Mouse (Mus musculus): ENCODE results near the gene Sh3bgrl2. TPM values are rescaled to one million over a fixed set of nuclear protein-coding genes. Genes with fewer than 3 reads are reported as not detected.
A peak's percentile ranks its signal among the peaks of the same experiment; 100 is the strongest.

The Sh3bgrl2 gene
- polyA plus RNA-seq, 1 experiment from 2014 or later: 33.2 TPM

- Histone ChIP-seq H3K9me3 (replicated peaks; ENCODE audit: control insufficient read depth, low read length) (no peaks in the 10 kb centered on the region), H3K27me3 (ENCODE audit: control insufficient read depth, insufficient read depth, low read length) (no peaks in the 10 kb centered on the region), H3K4me1 (ENCODE audit: control insufficient read depth, insufficient read depth, low read length) (peaks cover 7% of the 10 kb centered on the region; the same call in 1 of the 2 replicates), H3K4me2 (ENCODE audit: low read depth, low read length) (peak overlapping the region; percentile 80), H3K27ac (ENCODE audit: low read length) (no peak overlapping the region), H3K36me3 (ENCODE audit: control insufficient read depth, insufficient read depth, low read length) (no peaks in the 10 kb centered on the region), H3K4me3 (replicated peaks; ENCODE audit: low read length) (peak overlapping the region; percentile 45), H3K9ac (ENCODE audit: low read length) (peak overlapping the region; percentile 11)
- ATAC-seq (ENCODE audit: insufficient read depth, low FRiP score): no peak
- 16% methylated on average over 25 of the region's 33 CpGs for WGBS
Observed at GRCm38 (mm10) chr9:83663981-83664897, 116.1 kb downstream of the Sh3bgrl2 start.

GRCm38 (mm10) chr9:83664951-83665350 lies 116.8 kb downstream of the Sh3bgrl2 start:
- Histone ChIP-seq H3K27me3 (ENCODE audit: control insufficient read depth, insufficient read depth, low read length) (no peaks in the 10 kb centered on the region), H3K9ac (ENCODE audit: low read length) (no peak overlapping the region), H3K27ac (ENCODE audit: low read length) (no peak overlapping the region), H3K4me3 (replicated peaks; ENCODE audit: low read length) (peak overlapping the region; percentile 45), H3K9me3 (replicated peaks; ENCODE audit: control insufficient read depth, low read length) (no peaks in the 10 kb centered on the region), H3K36me3 (ENCODE audit: control insufficient read depth, insufficient read depth, low read length) (no peaks in the 10 kb centered on the region), H3K4me1 (ENCODE audit: control insufficient read depth, insufficient read depth, low read length) (peaks cover 7% of the 10 kb centered on the region; the same call in 1 of the 2 replicates), H3K4me2 (ENCODE audit: low read depth, low read length) (peak overlapping the region; percentile 80)
- WGBS: 18% methylated on average over 8 of the region's 8 CpGs
- peak; percentile 47; the same call in 1 of the 2 replicates for ATAC-seq (ENCODE audit: insufficient read depth, low FRiP score)

- no peak for ATAC-seq (ENCODE audit: insufficient read depth, low FRiP score)
- no peak overlapping the region for H3K4me2 ChIP-seq (ENCODE audit: low read depth, low read length)
- H3K4me3 ChIP-seq (replicated peaks; ENCODE audit: low read length): no peak overlapping the region
- H3K36me3 ChIP-seq (ENCODE audit: control insufficient read depth, insufficient read depth, low read length): no peaks in the 10 kb centered on the region
- no peak overlapping the region for H3K27ac ChIP-seq (ENCODE audit: low read length)
- H3K9me3 ChIP-seq (replicated peaks; ENCODE audit: control insufficient read depth, low read length): no peaks in the 10 kb centered on the region
- H3K4me1 ChIP-seq (ENCODE audit: control insufficient read depth, insufficient read depth, low read length): peaks cover 7% of the 10 kb centered on the region; the same call in 1 of the 2 replicates
- no peak overlapping the region for H3K9ac ChIP-seq (ENCODE audit: low read length)
- 61% methylated on average over 4 of the region's 4 CpGs for WGBS
- H3K27me3 ChIP-seq (ENCODE audit: control insufficient read depth, insufficient read depth, low read length): no peaks in the 10 kb centered on the region
Observed at GRCm38 (mm10) chr9:83667031-83667430, 118.9 kb downstream of the Sh3bgrl2 start.

GRCm38 (mm10) chr9:83679626-83680025 lies 131.5 kb downstream of the Sh3bgrl2 start:
- no peaks in the 10 kb centered on the region for H3K36me3 ChIP-seq (ENCODE audit: control insufficient read depth, insufficient read depth, low read length)
- ATAC-seq (ENCODE audit: insufficient read depth, low FRiP score): no peak
- no peaks in the 10 kb centered on the region for H3K4me1 ChIP-seq (ENCODE audit: control insufficient read depth, insufficient read depth, low read length)
- H3K27me3 ChIP-seq (ENCODE audit: control insufficient read depth, insufficient read depth, low read length): no peaks in the 10 kb centered on the region
- H3K4me3 ChIP-seq (replicated peaks; ENCODE audit: low read length): no peak overlapping the region
- no peaks in the 10 kb centered on the region for H3K9me3 ChIP-seq (replicated peaks; ENCODE audit: control insufficient read depth, low read length)
- WGBS: 77% methylated on average over 3 of the region's 3 CpGs
- no peak overlapping the region for H3K27ac ChIP-seq (ENCODE audit: low read length)
- H3K4me2 ChIP-seq (ENCODE audit: low read depth, low read length): no peak overlapping the region
- H3K9ac ChIP-seq (ENCODE audit: low read length): no peak overlapping the region

GRCm38 (mm10) chr9:83681661-83682655 lies 133.8 kb downstream of the Sh3bgrl2 start:
- Histone ChIP-seq H3K9ac (ENCODE audit: low read length) (no peak overlapping the region), H3K36me3 (ENCODE audit: control insufficient read depth, insufficient read depth, low read length) (no peaks in the 10 kb centered on the region), H3K4me1 (ENCODE audit: control insufficient read depth, insufficient read depth, low read length) (peaks cover 8% of the 10 kb centered on the region; the same call in 1 of the 2 replicates), H3K4me3 (replicated peaks; ENCODE audit: low read length) (no peak overlapping the region), H3K4me2 (ENCODE audit: low read depth, low read length) (no peak overlapping the region), H3K27ac (ENCODE audit: low read length) (no peak overlapping the region), H3K27me3 (ENCODE audit: control insufficient read depth, insufficient read depth, low read length) (no peaks in the 10 kb centered on the region), H3K9me3 (replicated peaks; ENCODE audit: control insufficient read depth, low read length) (no peaks in the 10 kb centered on the region)
- ATAC-seq (ENCODE audit: insufficient read depth, low FRiP score): no peak
- 57% methylated on average over 12 of the region's 12 CpGs for WGBS

- WGBS: 21% methylated on average over 18 of the region's 18 CpGs
- peak overlapping the region; percentile 19; the same call in 1 of the 2 replicates for H3K9ac ChIP-seq (ENCODE audit: low read length)
- peaks cover 12% of the 10 kb centered on the region; the same call in 1 of the 2 replicates for H3K4me1 ChIP-seq (ENCODE audit: control insufficient read depth, insufficient read depth, low read length)
- no peaks in the 10 kb centered on the region for H3K9me3 ChIP-seq (replicated peaks; ENCODE audit: control insufficient read depth, low read length)
- no peaks in the 10 kb centered on the region for H3K36me3 ChIP-seq (ENCODE audit: control insufficient read depth, insufficient read depth, low read length)
- peak overlapping the region; percentile 42 for H3K4me2 ChIP-seq (ENCODE audit: low read depth, low read length)
- H3K4me3 ChIP-seq (replicated peaks; ENCODE audit: low read length): peak overlapping the region; percentile 17
- H3K27me3 ChIP-seq (ENCODE audit: control insufficient read depth, insufficient read depth, low read length): no peaks in the 10 kb centered on the region
- H3K27ac ChIP-seq (ENCODE audit: low read length): no peak overlapping the region
- no peak for ATAC-seq (ENCODE audit: insufficient read depth, low FRiP score)
Observed at GRCm38 (mm10) chr9:83686511-83687100, 138.5 kb downstream of the Sh3bgrl2 start.

GRCm38 (mm10) chr9:83687904-83688303 lies 139.8 kb downstream of the Sh3bgrl2 start:
- 35% methylated on average over 3 of the region's 3 CpGs for WGBS
- no peaks in the 10 kb centered on the region for H3K36me3 ChIP-seq (ENCODE audit: control insufficient read depth, insufficient read depth, low read length)
- ATAC-seq (ENCODE audit: insufficient read depth, low FRiP score): no peak

More at GRCm38 (mm10) chr9:83687904-83688303, 139.8 kb downstream of the Sh3bgrl2 start:
- H3K9me3 ChIP-seq (replicated peaks; ENCODE audit: control insufficient read depth, low read length): no peaks in the 10 kb centered on the region
- peaks cover 14% of the 10 kb centered on the region; the same call in 1 of the 2 replicates for H3K4me1 ChIP-seq (ENCODE audit: control insufficient read depth, insufficient read depth, low read length)
- H3K4me2 ChIP-seq (ENCODE audit: low read depth, low read length): no peak overlapping the region
- H3K27ac ChIP-seq (ENCODE audit: low read length): no peak overlapping the region
- H3K9ac ChIP-seq (ENCODE audit: low read length): no peak overlapping the region
- H3K27me3 ChIP-seq (ENCODE audit: control insufficient read depth, insufficient read depth, low read length): no peaks in the 10 kb centered on the region
- H3K4me3 ChIP-seq (replicated peaks; ENCODE audit: low read length): no peak overlapping the region
